Mouse (Mus musculus) intestine, embryonic 15.5 days (tissue): ENCODE measurements around the gene Wfdc16. TPM values are rescaled to one million over a fixed set of nuclear protein-coding genes. Genes with fewer than 3 reads are reported as not detected.
"Not testable (repeated sequence)": the region's sequence is repeated elsewhere in the genome, so short reads cannot be mapped to it uniquely, and the experiment has no call there.

Source experiments
- ATAC-seq: fragments of 200-750 bp; cut with Nextera tagmentation; 2 replicates; pipeline ENCODE4 v1.8.0; 2017; ENCODE audit warnings: moderate TSS enrichment, moderate library complexity
- H3K27ac ChIP-seq: fragments of 300-500 bp; sonication (generic); 2 replicates; pipeline ENCODE4 v1.5.1; 2015; ENCODE audit warnings: mild to moderate bottlenecking, inconsistent platforms
- H3K27me3 ChIP-seq: fragments of 300-500 bp; sonication (generic); replicated peaks from 2 replicates; pipeline ENCODE4 v1.6.1; 2015; ENCODE audit warnings: inconsistent platforms
- H3K36me3 ChIP-seq: fragments of 300-500 bp; sonication (generic); 2 replicates; pipeline ENCODE4 v1.6.1; 2015; ENCODE audit warnings: inconsistent platforms
- H3K4me1 ChIP-seq: fragments of 300-500 bp; sonication (generic); replicated peaks from 2 replicates; pipeline ENCODE4 v1.6.1; 2015; ENCODE audit warnings: inconsistent platforms
- H3K4me2 ChIP-seq: fragments of 300-500 bp; sonication (generic); replicated peaks from 2 replicates; pipeline ENCODE4 v1.6.1; 2015; ENCODE audit warnings: mild to moderate bottlenecking, inconsistent platforms
- H3K4me3 ChIP-seq: fragments of 300-500 bp; sonication (generic); replicated peaks from 2 replicates; pipeline ENCODE4 v1.5.1; 2015; ENCODE audit warnings: inconsistent platforms
- H3K9ac ChIP-seq: fragments of 300-500 bp; sonication (generic); 2 replicates; pipeline ENCODE4 v1.6.1; 2015; ENCODE audit warnings: inconsistent platforms
- H3K9me3 ChIP-seq: fragments of 300-500 bp; sonication (generic); 2 replicates; pipeline ENCODE4 v1.6.1; 2016; ENCODE audit warnings: inconsistent platforms
- WGBS: fragments of 180-500 bp; shearing (Covaris S2); methylation state at CpG from one replicate; pipeline ENCODE4 v1.1.7; 2015; 5-methylcytosine and 5-hydroxymethylcytosine counted together
- polyA plus RNA-seq: library from polyadenylated mRNA; unstranded; fragments of >200 nt; fragmentation: Nextera tagmentation; extraction: Ambion mirVana; gene quantifications from 2 replicates; pipeline ENCODE4 v1.2.1, GENCODE M21; 2015

The Wfdc16 gene
- polyA plus RNA-seq, 1 experiment from 2014 or later: not detected

GRCm38 (mm10) chr2:164641881-164642673 is 3.5 kb upstream of the Wfdc16 start:
- no peaks in the 10 kb centered on the region for H3K36me3 ChIP-seq
- H3K4me1 ChIP-seq: no peaks in the 10 kb centered on the region
- no peak overlapping the region for H3K27ac ChIP-seq
- 80% methylated on average over 13 of the region's 13 CpGs for WGBS
- no peak overlapping the region for H3K4me2 ChIP-seq
- H3K9ac ChIP-seq: no peak overlapping the region
- ATAC-seq: no peak
- H3K9me3 ChIP-seq: no peaks in the 10 kb centered on the region
- H3K27me3 ChIP-seq: no peaks in the 10 kb centered on the region
- H3K4me3 ChIP-seq: no peak overlapping the region

GRCm38 (mm10) chr2:164641129-164641528 is 2.5 kb upstream of the Wfdc16 start:
- no peaks in the 10 kb centered on the region for H3K27me3 ChIP-seq
- no peaks in the 10 kb centered on the region for H3K36me3 ChIP-seq
- no peaks in the 10 kb centered on the region for H3K9me3 ChIP-seq
- H3K4me3 ChIP-seq: no peak overlapping the region
- H3K9ac ChIP-seq: no peak overlapping the region
- no peaks in the 10 kb centered on the region for H3K4me1 ChIP-seq
- no peak overlapping the region for H3K27ac ChIP-seq
- no peak for ATAC-seq
- WGBS: 67% methylated on average over 7 of the region's 7 CpGs
- H3K4me2 ChIP-seq: no peak overlapping the region

GRCm38 (mm10) chr2:164635266-164635665 is 3.3 kb downstream of the Wfdc16 start:
- Histone ChIP-seq H3K9me3 (no peaks in the 10 kb centered on the region), H3K9ac (no peak overlapping the region), H3K27ac (no peak overlapping the region), H3K4me1 (no peaks in the 10 kb centered on the region), H3K36me3 (no peaks in the 10 kb centered on the region), H3K27me3 (no peaks in the 10 kb centered on the region), H3K4me3 (no peak overlapping the region), H3K4me2 (no peak overlapping the region)
- 77% methylated on average over 9 of the region's 9 CpGs for WGBS
- ATAC-seq: no peak

GRCm38 (mm10) chr2:164621775-164622174 is 16.8 kb downstream of the Wfdc16 start:
- Histone ChIP-seq H3K9ac (no peak overlapping the region), H3K4me1 (no peaks in the 10 kb centered on the region), H3K27ac (no peak overlapping the region), H3K27me3 (no peaks in the 10 kb centered on the region), H3K36me3 (no peaks in the 10 kb centered on the region), H3K4me2 (no peak overlapping the region), H3K4me3 (no peak overlapping the region), H3K9me3 (no peaks in the 10 kb centered on the region)
- ATAC-seq: no peak
- 83% methylated on average over 4 of the region's 4 CpGs for WGBS

GRCm38 (mm10) chr2:164619050-164619449 is 19.5 kb downstream of the Wfdc16 start:
- no peaks in the 10 kb centered on the region for H3K27me3 ChIP-seq
- no peak for ATAC-seq
- WGBS: 72% methylated on average over 5 of the region's 5 CpGs

GRCm38 (mm10) chr2:164615386-164615785 is 23.2 kb downstream of the Wfdc16 start:
- no peak for ATAC-seq
- H3K27ac ChIP-seq: no peak overlapping the region
- no peaks in the 10 kb centered on the region for H3K27me3 ChIP-seq
- no peaks in the 10 kb centered on the region for H3K36me3 ChIP-seq
- no peaks in the 10 kb centered on the region for H3K9me3 ChIP-seq
- H3K9ac ChIP-seq: no peak overlapping the region
- no peaks in the 10 kb centered on the region for H3K4me1 ChIP-seq
- no peak overlapping the region for H3K4me2 ChIP-seq
- WGBS: 87% methylated on average over 3 of the region's 3 CpGs
- H3K4me3 ChIP-seq: no peak overlapping the region

More at GRCm38 (mm10) chr2:164619050-164619449, 19.5 kb downstream of the Wfdc16 start:
- Histone ChIP-seq H3K27ac (no peak overlapping the region), H3K4me2 (no peak overlapping the region), H3K36me3 (no peaks in the 10 kb centered on the region), H3K9me3 (no peaks in the 10 kb centered on the region), H3K9ac (no peak overlapping the region), H3K4me1 (no peaks in the 10 kb centered on the region), H3K4me3 (no peak overlapping the region)

GRCm38 (mm10) chr2:164613471-164613870 is 25.1 kb downstream of the Wfdc16 start, which contains the start of the genes Wfdc6b and Wfdc8:
Gene Wfdc6b (plus strand): TSS chr2:164613522.
Gene Wfdc8 (minus strand): TSS chr2:164613626.
- H3K4me2 ChIP-seq, H3K4me3 ChIP-seq, H3K4me1 ChIP-seq, ATAC-seq, H3K9me3 ChIP-seq, H3K27me3 ChIP-seq, H3K27ac ChIP-seq, H3K36me3 ChIP-seq, H3K9ac ChIP-seq: not testable (repeated sequence)
- 53% methylated on average over 8 of the region's 8 CpGs for WGBS

- Histone ChIP-seq H3K4me1 (no peaks in the 10 kb centered on the region), H3K9ac (no peak overlapping the region), H3K27me3 (no peaks in the 10 kb centered on the region), H3K27ac (no peak overlapping the region), H3K36me3 (no peaks in the 10 kb centered on the region), H3K4me3 (no peak overlapping the region), H3K4me2 (no peak overlapping the region), H3K9me3 (no peaks in the 10 kb centered on the region)
- ATAC-seq: no peak
- WGBS: 77% methylated on average over 6 of the region's 6 CpGs
Measured at GRCm38 (mm10) chr2:164608781-164609180, 29.8 kb downstream of the Wfdc16 start.

- H3K9me3 ChIP-seq: no peaks in the 10 kb centered on the region
- ATAC-seq: no peak
- H3K4me2 ChIP-seq: no peak overlapping the region
- no peak overlapping the region for H3K4me3 ChIP-seq
- H3K36me3 ChIP-seq: no peaks in the 10 kb centered on the region
- no peaks in the 10 kb centered on the region for H3K4me1 ChIP-seq
- 92% methylated on average over 8 of the region's 8 CpGs for WGBS
- H3K27ac ChIP-seq: no peak overlapping the region
- no peaks in the 10 kb centered on the region for H3K27me3 ChIP-seq
- no peak overlapping the region for H3K9ac ChIP-seq
Measured at GRCm38 (mm10) chr2:164604411-164604810, 34.2 kb downstream of the Wfdc16 start.

- H3K36me3 ChIP-seq: no peaks in the 10 kb centered on the region
- H3K4me2 ChIP-seq: no peak overlapping the region
- H3K27me3 ChIP-seq: no peaks in the 10 kb centered on the region
- no peak overlapping the region for H3K9ac ChIP-seq
- 89% methylated on average over 3 of the region's 3 CpGs for WGBS
- no peak overlapping the region for H3K4me3 ChIP-seq
- H3K27ac ChIP-seq: no peak overlapping the region
- no peak for ATAC-seq
- H3K4me1 ChIP-seq: no peaks in the 10 kb centered on the region
- H3K9me3 ChIP-seq: no peaks in the 10 kb centered on the region
Measured at GRCm38 (mm10) chr2:164603482-164603881, 35.1 kb downstream of the Wfdc16 start.

- no peaks in the 10 kb centered on the region for H3K36me3 ChIP-seq
- H3K4me1 ChIP-seq: no peaks in the 10 kb centered on the region
- no peak overlapping the region for H3K4me3 ChIP-seq
- no peak overlapping the region for H3K9ac ChIP-seq
- no peak for ATAC-seq
- H3K27me3 ChIP-seq: no peaks in the 10 kb centered on the region
- H3K4me2 ChIP-seq: no peak overlapping the region
- H3K9me3 ChIP-seq: no peaks in the 10 kb centered on the region
- no peak overlapping the region for H3K27ac ChIP-seq
- WGBS: 69% methylated on average over 3 of the region's 3 CpGs
Measured at GRCm38 (mm10) chr2:164600179-164600578, 38.4 kb downstream of the Wfdc16 start.

GRCm38 (mm10) chr2:164593494-164593893 is 45.1 kb downstream of the Wfdc16 start, which contains the start of gene Eppin:
Gene Eppin (minus strand): TSS chr2:164593594.
- no peaks in the 10 kb centered on the region for H3K4me1 ChIP-seq
- H3K4me2 ChIP-seq: no peak within 1 kb of the TSS
- H3K4me3 ChIP-seq: no peak within 1 kb of the TSS
- no peaks in the 10 kb centered on the region for H3K36me3 ChIP-seq
- no peak within 1 kb of the TSS for H3K9ac ChIP-seq
- no peak within 1 kb of the TSS for H3K27ac ChIP-seq
- ATAC-seq: no peak
- no peaks in the 10 kb centered on the region for H3K27me3 ChIP-seq
- 87% methylated on average over 4 of the region's 4 CpGs for WGBS
- no peaks in the 10 kb centered on the region for H3K9me3 ChIP-seq

GRCm38 (mm10) chr2:164592014-164592413 is 46.6 kb downstream of the Wfdc16 start:
- 0 out of 2 replicates have a peak, but pooled peaks have one; percentile 45 for ATAC-seq

More at GRCm38 (mm10) chr2:164592014-164592413, 46.6 kb downstream of the Wfdc16 start:
- H3K4me1 ChIP-seq: no peaks in the 10 kb centered on the region
- no peaks in the 10 kb centered on the region for H3K9me3 ChIP-seq
- no peak overlapping the region for H3K27ac ChIP-seq
- no peaks in the 10 kb centered on the region for H3K36me3 ChIP-seq
- no peak overlapping the region for H3K4me2 ChIP-seq
- WGBS: 7% methylated on average over 4 of the region's 4 CpGs
- H3K9ac ChIP-seq: no peak overlapping the region
- H3K27me3 ChIP-seq: no peaks in the 10 kb centered on the region
- H3K4me3 ChIP-seq: no peak overlapping the region
